Mouse (Mus musculus): ENCODE data around the gene Dclre1c.
A peak's percentile ranks its signal among the peaks of the same experiment; 100 is the strongest.

Gene Dclre1c

DNA sequence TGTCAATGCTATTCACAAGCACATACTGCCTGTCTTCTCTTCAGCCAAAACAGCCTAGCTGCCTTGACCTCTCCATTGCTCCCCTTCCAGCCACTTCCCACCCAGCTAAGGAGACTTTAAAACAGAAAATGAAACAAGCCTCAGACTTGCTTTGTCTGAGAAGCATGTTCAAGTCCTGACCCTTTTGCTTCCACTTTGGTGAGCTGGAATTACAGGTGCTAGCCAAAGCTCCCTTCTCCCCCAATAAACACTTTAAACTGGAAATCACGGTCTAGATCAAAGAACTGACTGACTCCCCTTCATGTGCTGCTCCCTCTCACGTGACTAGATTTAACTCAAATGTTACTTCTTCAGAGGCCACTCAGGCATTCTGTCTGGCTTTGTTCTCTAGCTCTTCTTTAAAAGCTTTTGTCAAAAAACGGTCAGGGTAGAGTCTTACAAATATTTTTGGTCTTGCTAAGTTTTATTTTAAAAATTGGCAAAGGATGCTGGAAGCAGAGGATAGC is 51.9 kb downstream of the Dclre1c start:
- DNase-seq = peak; percentile 2

DNA sequence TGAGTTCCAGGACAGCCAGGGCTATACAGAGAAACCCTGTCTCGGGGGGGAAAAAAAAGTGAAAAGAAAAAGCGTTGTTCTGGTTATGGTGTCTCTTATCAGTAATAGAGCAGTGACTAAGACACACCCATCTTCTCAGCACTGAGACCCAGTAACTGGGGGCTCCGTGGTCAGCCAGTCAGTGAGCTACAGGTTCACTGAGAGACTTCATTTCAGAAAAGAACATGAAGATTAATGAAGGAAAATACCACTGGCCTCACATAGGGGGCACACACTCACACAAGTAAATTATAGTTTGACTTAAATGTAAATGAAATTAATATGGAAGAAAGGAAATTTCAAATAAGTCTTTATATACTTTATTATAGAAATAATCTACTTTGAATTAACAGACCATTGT is 56.3 kb downstream of the Dclre1c start:
- DNase-seq = no peak

DNA sequence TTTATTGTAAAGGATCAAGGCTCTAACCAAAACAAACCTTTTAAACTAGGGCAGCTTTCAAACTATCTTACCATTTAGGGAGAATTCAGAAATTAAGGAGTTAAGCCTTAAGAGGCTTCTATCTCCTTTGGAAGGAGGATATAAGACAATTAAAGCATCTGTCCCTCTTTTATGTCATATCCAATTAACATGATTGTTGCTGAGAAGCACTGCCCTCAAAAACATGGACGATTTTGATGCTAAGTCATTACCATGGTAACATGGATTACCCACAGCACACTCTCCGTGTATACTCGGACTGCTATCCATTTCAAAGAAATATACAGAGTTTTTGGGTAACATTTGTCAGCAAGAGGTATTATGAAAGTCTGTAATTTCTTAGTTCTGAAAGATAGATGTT is 65.9 kb downstream of the Dclre1c start:
- no peak for DNase-seq

DNA sequence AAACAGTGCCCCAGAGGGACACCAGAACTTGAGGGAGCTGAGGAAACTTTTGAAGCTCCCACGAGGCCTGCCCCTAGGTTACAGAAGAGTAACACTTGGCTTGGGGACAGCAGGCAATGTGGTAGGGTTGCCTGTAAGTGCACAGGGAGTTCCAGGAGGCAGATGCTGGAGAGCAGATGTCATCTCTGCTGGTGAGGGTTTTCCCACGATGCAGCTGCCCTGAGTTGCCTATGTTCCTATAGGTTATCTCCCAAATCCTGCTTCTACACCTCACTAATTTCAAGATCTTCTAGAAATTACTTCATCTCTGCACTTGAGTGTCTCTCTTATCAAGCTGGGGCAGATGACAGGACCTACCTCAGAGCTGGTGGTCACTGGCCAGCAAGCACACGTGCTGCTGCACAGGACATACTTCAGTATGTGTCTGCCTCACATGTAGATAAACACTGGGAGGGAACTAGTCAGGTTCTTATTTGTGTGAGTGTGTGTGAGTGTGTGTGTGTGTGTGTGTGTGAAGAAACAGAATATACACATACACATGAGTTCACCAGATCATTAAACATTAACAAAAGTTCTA is 70.0 kb downstream of the Dclre1c start:
- no peak for DNase-seq

DNA sequence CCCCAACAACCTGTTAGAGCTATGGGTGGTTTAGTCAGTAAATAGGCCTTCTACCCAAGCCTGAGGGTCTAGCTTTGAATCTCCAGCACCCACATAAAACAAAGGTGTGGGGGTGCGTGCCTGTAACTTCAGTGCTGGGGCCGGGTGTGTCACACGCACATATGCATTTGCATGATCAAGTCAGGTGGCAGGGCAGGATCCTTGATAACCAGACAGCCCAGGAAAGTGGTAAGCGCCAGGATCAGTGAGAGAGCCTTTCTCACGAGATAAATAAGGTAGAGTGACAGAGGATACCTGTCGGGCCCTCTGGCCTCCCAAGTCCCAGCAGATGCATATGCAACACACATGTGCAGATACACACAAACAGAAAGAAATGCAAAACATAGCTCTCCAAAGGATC is 75.6 kb downstream of the Dclre1c start:
- DNase-seq = no peak

DNA sequence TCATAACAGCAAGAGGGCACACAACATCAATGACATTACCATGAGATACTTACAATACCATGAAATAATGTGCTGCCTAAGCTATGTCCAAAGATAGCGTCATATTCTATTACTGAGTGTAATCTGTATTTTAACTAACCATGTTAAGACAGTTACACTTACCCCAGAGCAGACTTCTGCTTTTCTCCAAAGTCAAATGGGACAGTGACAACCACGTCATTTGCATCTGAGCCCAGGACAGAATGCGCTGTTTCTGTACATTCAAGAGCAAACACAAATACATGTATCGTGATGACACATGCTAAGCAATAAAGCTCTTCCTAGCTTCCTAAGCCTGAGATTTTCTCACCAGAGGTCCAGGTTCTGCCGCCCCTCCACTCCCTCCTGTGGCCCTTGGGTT is 77.0 kb downstream of the Dclre1c start:
- DNase-seq = no peak

DNA sequence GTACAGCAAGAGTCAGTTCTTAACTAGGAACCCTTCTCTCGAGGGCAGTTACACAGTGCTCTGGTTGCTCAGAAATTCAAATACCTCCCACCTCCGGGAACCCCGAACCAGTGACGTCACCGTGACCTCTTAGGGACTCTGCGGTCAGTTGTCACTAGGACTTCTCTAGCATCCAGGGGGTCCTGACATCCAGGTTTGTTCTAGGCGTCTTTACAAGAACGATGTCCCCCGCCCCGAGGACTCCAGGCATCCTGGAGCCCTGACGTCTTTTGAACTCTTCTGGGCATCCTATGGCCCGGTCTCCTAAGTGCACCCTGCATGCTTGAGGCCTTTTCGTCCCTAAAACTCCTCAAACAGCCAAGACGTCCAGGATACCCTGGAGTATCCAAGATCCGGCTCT is 88.1 kb downstream of the Dclre1c start:
- DNase-seq = peak; percentile 36

DNA sequence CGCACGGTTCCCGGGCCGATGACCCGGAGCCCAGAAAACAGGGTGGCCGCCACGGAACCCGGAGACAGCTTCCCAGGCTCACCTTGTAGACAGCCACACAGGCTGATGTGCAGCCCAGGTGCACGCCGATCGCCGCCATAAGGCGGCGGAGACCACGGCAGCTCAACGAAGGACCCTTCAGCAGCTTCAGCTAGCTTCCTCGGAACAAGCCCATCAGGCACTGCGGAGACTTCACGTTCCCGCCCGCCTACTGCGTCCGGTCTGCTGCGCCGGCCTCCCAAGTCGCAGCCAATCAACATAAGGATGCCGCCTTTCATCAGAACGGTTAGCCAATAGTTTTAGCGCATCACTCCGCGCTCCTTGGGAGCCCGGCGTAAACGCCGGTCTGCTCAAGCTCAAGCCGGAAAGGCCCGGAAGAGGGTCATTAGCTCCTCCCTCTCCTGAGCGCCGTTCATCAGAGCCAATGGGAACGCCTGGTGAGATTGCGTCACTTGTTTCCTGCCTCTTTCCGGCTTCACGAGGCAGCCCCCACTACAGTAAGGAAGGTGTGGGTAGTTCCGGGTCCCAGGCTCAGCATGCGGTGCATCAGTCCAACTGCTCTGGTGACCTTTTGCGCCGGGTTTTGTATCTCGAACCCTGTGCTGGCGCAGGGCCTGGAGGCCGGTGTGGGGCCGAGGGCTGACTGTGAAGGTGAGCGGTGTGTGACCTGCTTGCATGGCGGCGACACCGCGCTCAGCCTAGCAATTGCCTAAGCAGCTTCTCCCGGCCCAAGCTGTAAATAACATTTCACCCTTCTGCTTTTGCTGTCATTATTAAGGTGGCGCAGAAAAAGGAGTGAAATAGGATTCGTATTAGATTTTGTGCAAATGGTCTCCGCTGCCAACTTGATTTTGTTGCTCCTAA is 88.9 kb downstream of the Dclre1c start, which contains the start of the genes Gm45902, Hspa14 and Cdnf:
Gm45902 (minus strand) TSS at position 239 of the 903 bp plus-strand sequence.
Hspa14 (minus strand) TSS at position 263 of the 903 bp plus-strand sequence.
Cdnf (plus strand) TSS at position 479 of the 903 bp plus-strand sequence.
- DNase-seq = peak; percentile 97
